Mouse (Mus musculus) forebrain, embryonic 10.5 days (tissue): ENCODE measurements at regions not wholly inside any gene's neighbourhood (a gene's known extent, or its start where the extent isn't known, plus 50 kb on each side); places are given as distances from the start of the nearest gene placed in this dataset.

ENCODE experiments used
- DNase-seq: peaks from one replicate; pipeline ENCODE4 v3.0.0-alpha.2; 2017; ENCODE audit warnings: low spot score; ENCODE audit errors: extremely low spot score
- H3K27ac ChIP-seq: fragments of 300-500 bp; sonication (generic); 2 replicates; pipeline ENCODE4 v1.5.1; 2016; ENCODE audit warnings: mild to moderate bottlenecking
- H3K27me3 ChIP-seq: fragments of 300-500 bp; sonication (generic); 2 replicates; pipeline ENCODE4 v1.6.1; 2016; ENCODE audit warnings: mild to moderate bottlenecking; ENCODE audit not compliant: poor library complexity, severe bottlenecking
- H3K36me3 ChIP-seq: fragments of 300-500 bp; sonication (generic); replicated peaks from 2 replicates; pipeline ENCODE4 v1.6.1; 2016; ENCODE audit warnings: mild to moderate bottlenecking, moderate library complexity
- H3K4me1 ChIP-seq: fragments of 300-500 bp; sonication (generic); 2 replicates; pipeline ENCODE4 v1.6.1; 2016
- H3K4me3 ChIP-seq: fragments of 300-500 bp; sonication (generic); 2 replicates; pipeline ENCODE4 v1.5.1; 2016; ENCODE audit warnings: mild to moderate bottlenecking, moderate library complexity
- H3K9me3 ChIP-seq: fragments of 300-500 bp; sonication (generic); 2 replicates; pipeline ENCODE4 v1.6.1; 2016; ENCODE audit warnings: mild to moderate bottlenecking, moderate library complexity
- WGBS: fragments of 180-500 bp; shearing (Covaris S2); methylation state at CpG from one replicate; pipeline ENCODE4 v1.1.7; 2016; 5-methylcytosine and 5-hydroxymethylcytosine counted together

- no peak overlapping the region for H3K4me3 ChIP-seq
- H3K36me3 ChIP-seq: no peaks in the 10 kb centered on the region
- no peaks in the 10 kb centered on the region for H3K9me3 ChIP-seq
- H3K4me1 ChIP-seq: peaks cover 25% of the 10 kb centered on the region
- DNase-seq: no peak
- 84% methylated on average over 5 of the region's 5 CpGs for WGBS
- H3K27me3 ChIP-seq: no peaks in the 10 kb centered on the region
- H3K27ac ChIP-seq: peak overlapping the region; percentile 54; the same call in 1 of the 2 replicates
These were observed 57.8 kb downstream of the Ier5 start for GRCm38 (mm10) chr1:155041592-155041991.

GRCm38 (mm10) chr1:155040939-155041371 lies 58.5 kb downstream of the Ier5 start:
- Histone ChIP-seq H3K36me3 (no peaks in the 10 kb centered on the region), H3K9me3 (no peaks in the 10 kb centered on the region), H3K4me3 (no peak overlapping the region), H3K27me3 (no peaks in the 10 kb centered on the region), H3K4me1 (peaks cover 25% of the 10 kb centered on the region), H3K27ac (peak overlapping the region; percentile 54; the same call in 1 of the 2 replicates)
- WGBS: 92% methylated on average over 1 of the region's 1 CpGs
- no peak for DNase-seq

- Histone ChIP-seq H3K36me3 (no peaks in the 10 kb centered on the region), H3K9me3 (no peaks in the 10 kb centered on the region), H3K4me3 (no peak overlapping the region), H3K27ac (peak overlapping the region; percentile 54; the same call in 1 of the 2 replicates), H3K27me3 (no peaks in the 10 kb centered on the region), H3K4me1 (peaks cover 25% of the 10 kb centered on the region)
- no peak for DNase-seq
- WGBS: 69% methylated on average over 8 of the region's 9 CpGs
These were observed 59.2 kb downstream of the Ier5 start for GRCm38 (mm10) chr1:155040086-155040726.

- 79% methylated on average over 11 of the region's 11 CpGs for WGBS
- H3K36me3 ChIP-seq: no peaks in the 10 kb centered on the region
- no peak for DNase-seq
- no peaks in the 10 kb centered on the region for H3K9me3 ChIP-seq
- H3K27me3 ChIP-seq: no peaks in the 10 kb centered on the region
- peaks cover 25% of the 10 kb centered on the region for H3K4me1 ChIP-seq
- peak overlapping the region; percentile 20 for H3K27ac ChIP-seq
- H3K4me3 ChIP-seq: no peak overlapping the region
These were observed 60.5 kb downstream of the Ier5 start for GRCm38 (mm10) chr1:155038631-155039625.

GRCm38 (mm10) chr1:155037479-155037878 lies 62.0 kb downstream of the Ier5 start:
- Histone ChIP-seq H3K27ac (no peak overlapping the region), H3K36me3 (no peaks in the 10 kb centered on the region), H3K4me1 (peaks cover 25% of the 10 kb centered on the region), H3K4me3 (no peak overlapping the region), H3K27me3 (no peaks in the 10 kb centered on the region), H3K9me3 (no peaks in the 10 kb centered on the region)
- no peak for DNase-seq
- WGBS: 94% methylated on average over 3 of the region's 3 CpGs

GRCm38 (mm10) chr1:155030908-155031307 lies 68.5 kb downstream of the Ier5 start:
- H3K36me3 ChIP-seq: no peaks in the 10 kb centered on the region
- H3K27ac ChIP-seq: peak overlapping the region; percentile 81
- 13% methylated on average over 9 of the region's 9 CpGs for WGBS
- no peak for DNase-seq
- H3K4me3 ChIP-seq: no peak overlapping the region
- peaks cover 55% of the 10 kb centered on the region for H3K4me1 ChIP-seq
- no peaks in the 10 kb centered on the region for H3K9me3 ChIP-seq
- peaks cover 24% of the 10 kb centered on the region for H3K27me3 ChIP-seq

- H3K36me3 ChIP-seq: no peaks in the 10 kb centered on the region
- H3K27ac ChIP-seq: peak overlapping the region; percentile 45
- DNase-seq: no peak
- peaks cover 58% of the 10 kb centered on the region for H3K4me1 ChIP-seq
- WGBS: 71% methylated on average over 17 of the region's 17 CpGs
- H3K27me3 ChIP-seq: peaks cover 32% of the 10 kb centered on the region
- H3K9me3 ChIP-seq: no peaks in the 10 kb centered on the region
- no peak overlapping the region for H3K4me3 ChIP-seq
These were observed 70.1 kb downstream of the Ier5 start for GRCm38 (mm10) chr1:155029195-155029879.

GRCm38 (mm10) chr1:155028735-155029134 lies 70.7 kb downstream of the Ier5 start:
- Histone ChIP-seq H3K36me3 (no peaks in the 10 kb centered on the region), H3K9me3 (no peaks in the 10 kb centered on the region), H3K4me1 (peaks cover 58% of the 10 kb centered on the region), H3K27me3 (peaks cover 37% of the 10 kb centered on the region), H3K4me3 (no peak overlapping the region), H3K27ac (peak overlapping the region; percentile 45)
- no peak for DNase-seq
- WGBS: 59% methylated on average over 5 of the region's 5 CpGs

GRCm38 (mm10) chr1:155028147-155028546 lies 71.3 kb downstream of the Ier5 start:
- DNase-seq: no peak
- H3K4me3 ChIP-seq: no peak overlapping the region
- 84% methylated on average over 6 of the region's 6 CpGs for WGBS
- H3K27ac ChIP-seq: no peak overlapping the region
- peaks cover 58% of the 10 kb centered on the region for H3K4me1 ChIP-seq
- no peaks in the 10 kb centered on the region for H3K36me3 ChIP-seq
- no peaks in the 10 kb centered on the region for H3K9me3 ChIP-seq
- peaks cover 37% of the 10 kb centered on the region for H3K27me3 ChIP-seq

- Histone ChIP-seq H3K4me3 (no peak overlapping the region), H3K27ac (no peak overlapping the region), H3K4me1 (peaks cover 58% of the 10 kb centered on the region), H3K27me3 (peaks cover 37% of the 10 kb centered on the region), H3K36me3 (no peaks in the 10 kb centered on the region), H3K9me3 (no peaks in the 10 kb centered on the region)
- DNase-seq: no peak
- 64% methylated on average over 8 of the region's 8 CpGs for WGBS
These were observed 71.9 kb downstream of the Ier5 start for GRCm38 (mm10) chr1:155027583-155027982.

- H3K9me3 ChIP-seq: no peaks in the 10 kb centered on the region
- H3K4me3 ChIP-seq: no peak overlapping the region
- peak; percentile 73 for DNase-seq
- H3K4me1 ChIP-seq: peaks cover 49% of the 10 kb centered on the region
- H3K27ac ChIP-seq: peak overlapping the region; percentile 74
- WGBS: 10% methylated on average over 5 of the region's 5 CpGs
- H3K27me3 ChIP-seq: peaks cover 37% of the 10 kb centered on the region
- no peaks in the 10 kb centered on the region for H3K36me3 ChIP-seq
These were observed 73.5 kb downstream of the Ier5 start for GRCm38 (mm10) chr1:155025862-155026478.

- Histone ChIP-seq H3K9me3 (no peaks in the 10 kb centered on the region), H3K27me3 (peaks cover 13% of the 10 kb centered on the region; the same call in 1 of the 2 replicates), H3K36me3 (no peaks in the 10 kb centered on the region), H3K4me3 (no peak overlapping the region), H3K27ac (no peak overlapping the region), H3K4me1 (peaks cover 23% of the 10 kb centered on the region)
- DNase-seq: no peak
- 79% methylated on average over 11 of the region's 11 CpGs for WGBS
These were observed 76.1 kb downstream of the Ier5 start for GRCm38 (mm10) chr1:155023324-155023723.
